Mouse (Mus musculus): ENCODE measurements around the gene Gse1. TPM values are rescaled to one million over a fixed set of nuclear protein-coding genes. Genes with fewer than 3 reads are reported as not detected.

Gene Gse1
- total and polyA plus RNA-seq, 3 experiments, result 23.6 to 128 (median 66.9) TPM

DNA sequence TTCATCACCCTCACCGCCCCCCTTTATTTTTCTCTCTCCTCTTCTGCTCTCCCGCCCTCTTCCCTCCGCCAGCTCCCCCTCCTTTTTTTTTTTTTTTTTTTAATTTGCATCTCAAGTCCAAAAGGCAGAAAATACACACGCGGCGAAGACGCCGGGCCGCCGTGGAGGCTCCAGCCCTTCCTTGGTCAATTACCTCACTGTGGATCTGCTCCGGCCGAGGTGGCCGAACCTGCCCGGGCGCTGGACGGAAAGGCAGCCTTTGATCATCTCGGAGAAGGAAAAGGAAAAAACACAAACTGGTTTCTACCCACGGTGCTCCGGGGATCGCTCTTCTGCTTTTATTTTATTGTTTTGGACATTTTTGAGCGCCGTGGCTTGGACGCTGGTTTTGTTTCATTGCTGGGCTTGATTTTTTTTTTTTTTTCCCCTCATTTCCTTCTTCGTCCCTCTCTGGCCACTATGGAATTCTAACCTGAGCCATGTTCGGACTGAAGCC lies 260.4 kb downstream of the Gse1 start (continued):
- no peak for TF ChIP-seq RAD21 (IDR thresholded peaks at IDR 0.05; ENCODE audit: low read depth, low read length)
- TF ChIP-seq POLR2AphosphoS5 (IDR thresholded peaks at IDR 0.05; ENCODE audit: borderline replicate concordance, low read depth, low read length), result no peak
- 0 out of 2 replicates have a peak, but pooled peaks have one; percentile 46 for TF ChIP-seq NELFE (IDR thresholded peaks at IDR 0.05; ENCODE audit: low read depth, low read length)
- no peak for TF ChIP-seq UBTF (IDR thresholded peaks at IDR 0.05; ENCODE audit: borderline replicate concordance, insufficient read depth, low read depth, low read length)
- TF ChIP-seq CHD2 (IDR thresholded peaks at IDR 0.05; ENCODE audit: low read length), result no peak
- 0 out of 2 replicates have a peak, but pooled peaks have one; percentile 5 for TF ChIP-seq HCFC1 (IDR thresholded peaks at IDR 0.05; ENCODE audit: low read depth, low read length)
- no peak; the same call in 1 of the 2 replicates for TF ChIP-seq E2F4 (IDR thresholded peaks at IDR 0.05; ENCODE audit: borderline replicate concordance, low read depth, low read length)

DNA sequence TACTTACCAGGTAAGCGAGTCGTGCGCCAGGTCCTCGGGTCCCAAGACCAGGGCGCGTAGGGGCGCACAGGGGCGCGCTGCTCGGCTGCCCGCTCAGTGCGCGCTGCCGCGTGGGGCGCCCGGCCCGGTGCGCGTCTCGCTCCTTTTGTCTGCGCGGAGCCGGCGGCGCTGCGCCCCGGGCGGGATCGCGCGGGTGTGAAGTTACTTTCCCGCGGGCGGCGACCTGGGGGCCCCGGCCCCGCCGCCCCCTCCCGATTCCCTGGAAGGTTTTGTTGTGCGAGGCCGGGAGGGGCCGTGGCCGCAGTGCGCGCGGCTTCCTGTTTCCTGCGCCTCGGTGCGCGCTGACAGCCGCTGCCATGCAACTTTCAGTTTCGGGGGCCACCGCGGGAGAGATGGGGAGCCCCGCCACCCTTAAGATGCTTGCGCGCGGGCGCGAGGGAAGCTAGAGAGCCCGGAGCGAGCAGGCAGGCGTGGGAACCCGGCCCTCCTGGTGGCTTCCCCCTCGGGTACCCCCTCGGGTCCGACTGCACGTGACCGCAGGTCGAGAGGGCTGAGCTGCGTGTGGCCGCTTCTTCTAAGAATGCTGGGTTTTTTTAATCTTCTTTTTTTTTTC lies 261.0 kb downstream of the Gse1 start:
- Histone ChIP-seq H3K9me3 (replicated peaks; ENCODE audit: insufficient read depth, low read length) (no peaks in the 10 kb centered on the region), H3K4me1 (ENCODE audit: control insufficient read depth in 1 of 2, insufficient read depth in 2 of 2, low read length in 2 of 2) (peaks cover 5 to 25% of the 10 kb centered on the region in 2 experiments), H3K79me2 (ENCODE audit: control insufficient read depth, insufficient read depth, low read length, poor library complexity) (peaks cover 79% of the 10 kb centered on the region), H3K27ac (ENCODE audit: control insufficient read depth, low read depth, low read length) (peak overlapping the region; percentile 99), H3K36me3 (ENCODE audit: control insufficient read depth in 1 of 2, insufficient read depth in 2 of 2, low read length in 2 of 2) (peaks cover 0 to 14% of the 10 kb centered on the region in 2 experiments; a peak in 2 of 4 replicates), H3K9ac (ENCODE audit: control insufficient read depth, low read depth, low read length, poor library complexity, severe bottlenecking) (peak overlapping the region; percentile 89), H3K27me3 (ENCODE audit: control insufficient read depth in 1 of 2, insufficient read depth in 2 of 2, low read length in 2 of 2) (no peaks in the 10 kb centered on the region), H3K4me3 (ENCODE audit: control insufficient read depth in 1 of 2, insufficient read depth in 1 of 2, low read depth in 2 of 2, low read length in 2 of 2) (peak overlapping the region; percentile 85 to 93)
- DNase-seq (ENCODE audit: low read depth, low spot score), result peak; percentile 77
- TF ChIP-seq RCOR1 (IDR thresholded peaks at IDR 0.05; ENCODE audit: low read depth, low read length), result no peak
- TF ChIP-seq EP300 (IDR thresholded peaks at IDR 0.05; ENCODE audit: low read depth in 1 of 2, low read length in 2 of 2), result no peak
- no peak for TF ChIP-seq JUND (IDR thresholded peaks at IDR 0.05; ENCODE audit: low read depth, low read length)
- peak; percentile 75; the same call in 1 of the 2 replicates for TF ChIP-seq MAZ (IDR thresholded peaks at IDR 0.05; ENCODE audit: low read depth, low read length)
- peak; percentile 12; the same call in 1 of the 2 replicates for TF ChIP-seq ETS1 (IDR thresholded peaks at IDR 0.05; ENCODE audit: low read depth, low read length)
- 0 out of 2 replicates have a peak, but pooled peaks have one; percentile 50 for TF ChIP-seq UBTF (IDR thresholded peaks at IDR 0.05; ENCODE audit: borderline replicate concordance, insufficient read depth, low read depth, low read length)
- no peak for TF ChIP-seq TCF12 (IDR thresholded peaks at IDR 0.05; ENCODE audit: low read depth, low read length)
- TF ChIP-seq HCFC1 (IDR thresholded peaks at IDR 0.05; ENCODE audit: low read depth, low read length), result no peak
- TF ChIP-seq MAFK (IDR thresholded peaks at IDR 0.05; ENCODE audit: borderline replicate concordance, low read depth, low read length), result no peak
- 0 out of 2 replicates have a peak, but pooled peaks have one; percentile 4 for TF ChIP-seq SMC3 (IDR thresholded peaks at IDR 0.05; ENCODE audit: low read depth, low read length)
- TF ChIP-seq POLR2AphosphoS5 (IDR thresholded peaks at IDR 0.05; ENCODE audit: borderline replicate concordance, low read depth, low read length), result no peak
- TF ChIP-seq POLR2A (IDR thresholded peaks at IDR 0.05; ENCODE audit: control insufficient read depth in 1 of 2, insufficient read depth in 1 of 2, low read depth in 1 of 2, low read length in 2 of 2, poor library complexity in 1 of 2), result peak in 1 of 2 experiments; percentile 35; a peak in 2 of 4 replicates
- TF ChIP-seq USF1 (IDR thresholded peaks at IDR 0.05; ENCODE audit: low read depth, low read length), result peak; percentile 81
- no peak for TF ChIP-seq ZNF384 (IDR thresholded peaks at IDR 0.05; ENCODE audit: low read depth, low read length)
- no peak for TF ChIP-seq TBP (IDR thresholded peaks at IDR 0.05; ENCODE audit: low read depth, low read length)
- TF ChIP-seq MXI1 (IDR thresholded peaks at IDR 0.05; ENCODE audit: low read depth, low read length), result peak; percentile 89
- 0 out of 2 replicates have a peak, but pooled peaks have one; percentile 4 for TF ChIP-seq NELFE (IDR thresholded peaks at IDR 0.05; ENCODE audit: low read depth, low read length)
- no peak for TF ChIP-seq GATA1 (IDR thresholded peaks at IDR 0.05; ENCODE audit: low read depth, low read length)
- TF ChIP-seq USF2 (IDR thresholded peaks at IDR 0.05; ENCODE audit: borderline replicate concordance in 1 of 2, insufficient read depth in 1 of 2, low read depth in 1 of 2, low read length in 2 of 2), result no peak
- peak; percentile 89; the same call in 1 of the 2 replicates for TF ChIP-seq CHD1 (IDR thresholded peaks at IDR 0.05; ENCODE audit: low read depth, low read length)
- no peak for TF ChIP-seq GABPA (IDR thresholded peaks at IDR 0.05; ENCODE audit: low read depth, low read length)
- TF ChIP-seq BHLHE40 (IDR thresholded peaks at IDR 0.05; ENCODE audit: borderline replicate concordance, low read depth, low read length), result peak; percentile 92
- no peak for TF ChIP-seq ZKSCAN1 (IDR thresholded peaks at IDR 0.05; ENCODE audit: low read depth, low read length)
- no peak for TF ChIP-seq MYB (IDR thresholded peaks at IDR 0.05; ENCODE audit: low read depth, low read length)
- TF ChIP-seq RAD21 (IDR thresholded peaks at IDR 0.05; ENCODE audit: low read depth, low read length), result no peak
- no peak for TF ChIP-seq CHD2 (IDR thresholded peaks at IDR 0.05; ENCODE audit: low read length)
- no peak for TF ChIP-seq MYC (IDR thresholded peaks at IDR 0.05; ENCODE audit: low read depth, low read length)
- TF ChIP-seq ELF1 (IDR thresholded peaks at IDR 0.05; ENCODE audit: low read depth, low read length), result 0 out of 2 replicates have a peak, but pooled peaks have one; percentile 38
- no peak for TF ChIP-seq KAT2A (conservative IDR thresholded peaks at IDR 0.05; ENCODE audit: low read depth, low read length)
- no peak for TF ChIP-seq TAL1 (IDR thresholded peaks at IDR 0.05; ENCODE audit: low read length)
- no peak for TF ChIP-seq ZC3H11A (IDR thresholded peaks at IDR 0.05; ENCODE audit: low read depth, low read length)

Data from MEL (cell line).